Mouse (Mus musculus): Measurements from ENCODE around the gene Mpig6b. TPM values are rescaled to one million over a fixed set of nuclear protein-coding genes. Genes with fewer than 3 reads are reported as not detected.
A peak's percentile ranks its signal among the peaks of the same experiment; 100 is the strongest.

Gene Mpig6b
- polyA plus RNA-seq, 2 experiments, result 0.45 to 1.3 TPM

- no peak overlapping the region for H3K9ac ChIP-seq (ENCODE audit: low read depth, low read length, severe bottlenecking)
These were observed 42.8 kb downstream of the Mpig6b start for GRCm38 (mm10) chr17:35023221-35023620.

GRCm38 (mm10) chr17:35022541-35023060, 43.4 kb downstream of the Mpig6b start:
- no peaks in the 10 kb centered on the region for H3K27me3 ChIP-seq (ENCODE audit: control insufficient read depth, insufficient read depth, low read length)
- TF ChIP-seq POLR2A (IDR thresholded peaks at IDR 0.05; ENCODE audit: borderline replicate concordance, extremely low read depth, insufficient read depth, insufficient read length), result no peak
- no peak overlapping the region for H3K27ac ChIP-seq (replicated peaks; ENCODE audit: low read depth, low read length)
- no peak overlapping the region for H3K4me3 ChIP-seq (replicated peaks; ENCODE audit: low read length)
- peaks cover 16% of the 10 kb centered on the region for H3K4me1 ChIP-seq (ENCODE audit: control insufficient read depth, insufficient read depth, low read length)
- 92% methylated on average over 8 of the region's 8 CpGs for WGBS
- no peak for ATAC-seq (ENCODE audit: low FRiP score, low read depth)
- no peak overlapping the region for H3K9ac ChIP-seq (ENCODE audit: low read depth, low read length, severe bottlenecking)
- no peak overlapping the region for H3K4me2 ChIP-seq (replicated peaks; ENCODE audit: low read depth, low read length, severe bottlenecking)
- DNase-seq (ENCODE audit: low spot score), result no peak
- H3K36me3 ChIP-seq (ENCODE audit: control insufficient read depth, insufficient read depth, low read length), result no peaks in the 10 kb centered on the region
- H3K9me3 ChIP-seq (ENCODE audit: control insufficient read depth, low read length), result no peaks in the 10 kb centered on the region

More at GRCm38 (mm10) chr17:35023221-35023620, 42.8 kb downstream of the Mpig6b start:
- TF ChIP-seq POLR2A (IDR thresholded peaks at IDR 0.05; ENCODE audit: borderline replicate concordance, extremely low read depth, insufficient read depth, insufficient read length), result no peak
- Histone ChIP-seq H3K4me2 (replicated peaks; ENCODE audit: low read depth, low read length, severe bottlenecking) (no peak overlapping the region), H3K27me3 (ENCODE audit: control insufficient read depth, insufficient read depth, low read length) (no peaks in the 10 kb centered on the region), H3K9me3 (ENCODE audit: control insufficient read depth, low read length) (no peaks in the 10 kb centered on the region), H3K36me3 (ENCODE audit: control insufficient read depth, insufficient read depth, low read length) (no peaks in the 10 kb centered on the region), H3K4me1 (ENCODE audit: control insufficient read depth, insufficient read depth, low read length) (peaks cover 18% of the 10 kb centered on the region), H3K27ac (replicated peaks; ENCODE audit: low read depth, low read length) (no peak overlapping the region), H3K4me3 (replicated peaks; ENCODE audit: low read length) (no peak overlapping the region)
- WGBS, result 77% methylated on average over 5 of the region's 5 CpGs
- ATAC-seq (ENCODE audit: low FRiP score, low read depth) (no peak), DNase-seq (ENCODE audit: low spot score) (no peak)

GRCm38 (mm10) chr17:35021842-35022477, 44.0 kb downstream of the Mpig6b start:
- H3K27me3 ChIP-seq (ENCODE audit: control insufficient read depth, insufficient read depth, low read length), result no peaks in the 10 kb centered on the region
- no peak for TF ChIP-seq POLR2A (IDR thresholded peaks at IDR 0.05; ENCODE audit: borderline replicate concordance, extremely low read depth, insufficient read depth, insufficient read length)
- no peak overlapping the region for H3K4me2 ChIP-seq (replicated peaks; ENCODE audit: low read depth, low read length, severe bottlenecking)
- H3K27ac ChIP-seq (replicated peaks; ENCODE audit: low read depth, low read length), result no peak overlapping the region
- peaks cover 11% of the 10 kb centered on the region for H3K4me1 ChIP-seq (ENCODE audit: control insufficient read depth, insufficient read depth, low read length)
- H3K4me3 ChIP-seq (replicated peaks; ENCODE audit: low read length), result no peak overlapping the region
- no peak for DNase-seq (ENCODE audit: low spot score)
- peaks cover 2% of the 10 kb centered on the region; the same call in 1 of the 2 replicates for H3K36me3 ChIP-seq (ENCODE audit: control insufficient read depth, insufficient read depth, low read length)
- no peak for ATAC-seq (ENCODE audit: low FRiP score, low read depth)
- H3K9me3 ChIP-seq (ENCODE audit: control insufficient read depth, low read length), result no peaks in the 10 kb centered on the region
- 66% methylated on average over 6 of the region's 6 CpGs for WGBS
- no peak overlapping the region for H3K9ac ChIP-seq (ENCODE audit: low read depth, low read length, severe bottlenecking)

GRCm38 (mm10) chr17:35021163-35021808, 44.7 kb downstream of the Mpig6b start:
- no peaks in the 10 kb centered on the region for H3K9me3 ChIP-seq (ENCODE audit: control insufficient read depth, low read length)
- ATAC-seq (ENCODE audit: low FRiP score, low read depth), result peak; percentile 70
- peak overlapping the region; percentile 30 for H3K4me2 ChIP-seq (replicated peaks; ENCODE audit: low read depth, low read length, severe bottlenecking)
- WGBS, result 13% methylated on average over 16 of the region's 17 CpGs
- no peak overlapping the region for H3K4me3 ChIP-seq (replicated peaks; ENCODE audit: low read length)
- H3K4me1 ChIP-seq (ENCODE audit: control insufficient read depth, insufficient read depth, low read length), result peaks cover 10% of the 10 kb centered on the region
- no peak overlapping the region for H3K27ac ChIP-seq (replicated peaks; ENCODE audit: low read depth, low read length)
- no peak overlapping the region for H3K9ac ChIP-seq (ENCODE audit: low read depth, low read length, severe bottlenecking)
- peak; percentile 61 for DNase-seq (ENCODE audit: low spot score)
- no peaks in the 10 kb centered on the region for H3K27me3 ChIP-seq (ENCODE audit: control insufficient read depth, insufficient read depth, low read length)
- TF ChIP-seq POLR2A (IDR thresholded peaks at IDR 0.05; ENCODE audit: borderline replicate concordance, extremely low read depth, insufficient read depth, insufficient read length), result no peak
- peaks cover 9% of the 10 kb centered on the region for H3K36me3 ChIP-seq (ENCODE audit: control insufficient read depth, insufficient read depth, low read length)

- Histone ChIP-seq H3K27me3 (ENCODE audit: control insufficient read depth, insufficient read depth, low read length) (no peaks in the 10 kb centered on the region), H3K9me3 (ENCODE audit: control insufficient read depth, low read length) (no peaks in the 10 kb centered on the region), H3K4me1 (ENCODE audit: control insufficient read depth, insufficient read depth, low read length) (peaks cover 5% of the 10 kb centered on the region; the same call in 1 of the 2 replicates), H3K4me2 (replicated peaks; ENCODE audit: low read depth, low read length, severe bottlenecking) (no peak overlapping the region), H3K4me3 (replicated peaks; ENCODE audit: low read length) (no peak overlapping the region), H3K36me3 (ENCODE audit: control insufficient read depth, insufficient read depth, low read length) (peaks cover 16% of the 10 kb centered on the region), H3K27ac (replicated peaks; ENCODE audit: low read depth, low read length) (no peak overlapping the region), H3K9ac (ENCODE audit: low read depth, low read length, severe bottlenecking) (no peak overlapping the region)
- ATAC-seq (ENCODE audit: low FRiP score, low read depth) (no peak), DNase-seq (ENCODE audit: low spot score) (no peak)
- no peak for TF ChIP-seq POLR2A (IDR thresholded peaks at IDR 0.05; ENCODE audit: borderline replicate concordance, extremely low read depth, insufficient read depth, insufficient read length)
- WGBS, result 86% methylated on average over 8 of the region's 8 CpGs
These were observed 45.4 kb downstream of the Mpig6b start for GRCm38 (mm10) chr17:35020551-35020950.
